Mouse (Mus musculus) subcutaneous adipose tissue, adult 2 months (tissue): Measurements from ENCODE around the gene Chaf1a. TPM values are rescaled to one million over a fixed set of nuclear protein-coding genes. Genes with fewer than 3 reads are reported as not detected.

Experiments used
- polyA plus RNA-seq: library from polyadenylated mRNA; depleted of rRNA; stranded (reverse); fragments of >200 nt; gene quantifications from 2 replicates; pipeline ENCODE4 v1.2.3, GENCODE M21; 2012; ENCODE audit warnings: low replicate concordance; rRNA removed

Chaf1a gene
- polyA plus RNA-seq = 2.0 and 5.8 TPM in 2 replicates

GRCm38 (mm10) chr17:56040030-56040856, at the start of gene Chaf1a:
Gene Chaf1a, plus strand, starts transcription at chr17:56040439.

GRCm38 (mm10) chr17:56005415-56006061, 34.7 kb upstream of the Chaf1a start, which contains the start of the genes Stap2 and Mpnd:
Gene Stap2, minus strand, starts transcription at chr17:56005584.
Gene Mpnd, plus strand, starts transcription at chr17:56005711.

GRCm38 (mm10) chr17:56036176-56036900, 3.9 kb upstream of the Chaf1a start, which contains the start of gene Sh3gl1:
Gene Sh3gl1, minus strand, starts transcription at chr17:56036635.

GRCm38 (mm10) chr17:56074827-56075208, 34.6 kb downstream of the Chaf1a start, which contains the start of gene Ubxn6:
Gene Ubxn6, minus strand, starts transcription at chr17:56075028.

GRCm38 (mm10) chr17:56078880-56079795, 38.9 kb downstream of the Chaf1a start, which contains the start of gene Hdgfl2:
Gene Hdgfl2, plus strand, starts transcription at chr17:56079634.

GRCm38 (mm10) chr17:56109219-56110051, 69.2 kb downstream of the Chaf1a start, which contains the start of gene Plin4:
Gene Plin4, minus strand, starts transcription at chr17:56109803.

GRCm38 (mm10) chr17:56117251-56117710, 77.0 kb downstream of the Chaf1a start, which contains the start of gene Plin5:
Gene Plin5, minus strand, starts transcription at chr17:56117596.

GRCm38 (mm10) chr17:56121826-56122225, 81.6 kb downstream of the Chaf1a start, which contains the start of gene Lrg1:
Gene Lrg1, minus strand, starts transcription at chr17:56122001.

Other genes with a start within 250 kb of the Chaf1a start
- gene Zfp119a, start 161.5 kb upstream of the Chaf1a start, polyA plus RNA-seq = 0.52 and 0.87 TPM in 2 replicates
- 1.1 and 1.4 TPM in 2 replicates for gene Zfp959, start 148.3 kb upstream of the Chaf1a start, polyA plus RNA-seq
- 0.67 and 0.75 TPM in 2 replicates for gene Zfp119b, start 90.9 kb upstream of the Chaf1a start, polyA plus RNA-seq
- 6.0 and 9.2 TPM in 2 replicates for gene Ebi3, start 87.8 kb upstream of the Chaf1a start, polyA plus RNA-seq
- gene Yju2, start 81.3 kb upstream of the Chaf1a start, polyA plus RNA-seq = 6.9 and 10.4 TPM in 2 replicates
- 0.56 and 13.0 TPM in 2 replicates for gene Shd, start 70.0 kb upstream of the Chaf1a start, polyA plus RNA-seq
- gene Fsd1, start 53.9 kb upstream of the Chaf1a start, polyA plus RNA-seq = 1.0 and 7.0 TPM in 2 replicates
- gene Stap2, start 34.9 kb upstream of the Chaf1a start, polyA plus RNA-seq = 25.3 and 34.1 TPM in 2 replicates
- 106 and 131 TPM in 2 replicates for gene Mpnd, start 34.7 kb upstream of the Chaf1a start, polyA plus RNA-seq
- 75.0 and 104 TPM in 2 replicates for gene Sh3gl1, start 3.8 kb upstream of the Chaf1a start, polyA plus RNA-seq
- 92.5 and 99.3 TPM in 2 replicates for gene Ubxn6, start 34.6 kb downstream of the Chaf1a start, polyA plus RNA-seq
- 20.9 and 56.5 TPM in 2 replicates for gene Hdgfl2, start 39.2 kb downstream of the Chaf1a start, polyA plus RNA-seq
- 452 and 1,682 TPM in 2 replicates for gene Plin4, start 69.4 kb downstream of the Chaf1a start, polyA plus RNA-seq
- gene Plin5, start 77.2 kb downstream of the Chaf1a start, polyA plus RNA-seq = 12.6 and 29.9 TPM in 2 replicates
- 111 and 539 TPM in 2 replicates for gene Lrg1, start 81.6 kb downstream of the Chaf1a start, polyA plus RNA-seq
- 14.4 and 24.4 TPM in 2 replicates for gene Sema6b, start 99.9 kb downstream of the Chaf1a start, polyA plus RNA-seq
- 8.3 and 9.0 TPM in 2 replicates for gene Tnfaip8l1, start 122.0 kb downstream of the Chaf1a start, polyA plus RNA-seq
- gene Mydgf, start 143.5 kb downstream of the Chaf1a start, polyA plus RNA-seq = 64.9 and 80.9 TPM in 2 replicates
- gene Dpp9, start 178.5 kb downstream of the Chaf1a start, polyA plus RNA-seq = 42.0 and 57.6 TPM in 2 replicates
- 24.1 and 30.7 TPM in 2 replicates for gene Fem1a, start 216.4 kb downstream of the Chaf1a start, polyA plus RNA-seq
- gene Ticam1, start 236.3 kb downstream of the Chaf1a start, polyA plus RNA-seq = 16.9 and 26.3 TPM in 2 replicates